Mouse (Mus musculus) neural tube, embryonic 15.5 days (tissue): ENCODE data around the gene Usf3. TPM values are rescaled to one million over a fixed set of nuclear protein-coding genes. Genes with fewer than 3 reads are reported as not detected.
A peak's percentile ranks its signal among the peaks of the same experiment; 100 is the strongest.

Experiments used
- ATAC-seq: fragments of 200-750 bp; cut with Nextera tagmentation; 2 replicates; pipeline ENCODE4 v1.8.0; 2017; ENCODE audit warnings: mild to moderate bottlenecking, moderate TSS enrichment, moderate library complexity; ENCODE audit not compliant: low FRiP score
- H3K27ac ChIP-seq: fragments of 300-500 bp; sonication (generic); replicated peaks from 2 replicates; pipeline ENCODE4 v1.5.1; 2015; ENCODE audit warnings: mild to moderate bottlenecking, inconsistent platforms
- H3K27me3 ChIP-seq: fragments of 300-500 bp; sonication (generic); replicated peaks from 2 replicates; pipeline ENCODE4 v1.6.1; 2015; ENCODE audit warnings: inconsistent platforms
- H3K36me3 ChIP-seq: fragments of 300-500 bp; sonication (generic); 2 replicates; pipeline ENCODE4 v1.6.1; 2015; ENCODE audit warnings: inconsistent platforms
- H3K4me1 ChIP-seq: fragments of 300-500 bp; sonication (generic); 2 replicates; pipeline ENCODE4 v1.6.1; 2015; ENCODE audit warnings: inconsistent platforms
- H3K4me2 ChIP-seq: fragments of 300-500 bp; sonication (generic); 2 replicates; pipeline ENCODE4 v1.6.1; 2015; ENCODE audit warnings: inconsistent platforms, mild to moderate bottlenecking, moderate library complexity
- H3K4me3 ChIP-seq: fragments of 300-500 bp; sonication (generic); replicated peaks from 2 replicates; pipeline ENCODE4 v1.5.1; 2015; ENCODE audit warnings: mild to moderate bottlenecking, inconsistent platforms
- H3K9ac ChIP-seq: fragments of 300-500 bp; sonication (generic); replicated peaks from 2 replicates; pipeline ENCODE4 v1.6.1; 2015; ENCODE audit warnings: mild to moderate bottlenecking, inconsistent platforms
- H3K9me3 ChIP-seq: fragments of 300-500 bp; sonication (generic); replicated peaks from 2 replicates; pipeline ENCODE4 v1.6.1; 2016; ENCODE audit warnings: inconsistent platforms
- WGBS: fragments of 180-500 bp; shearing (Covaris S2); methylation state at CpG from one replicate; pipeline ENCODE4 v1.1.7; 2015; ENCODE audit warnings: mixed read lengths; 5-methylcytosine and 5-hydroxymethylcytosine counted together
- polyA plus RNA-seq: library from polyadenylated mRNA; unstranded; fragments of >200 nt; fragmentation: Nextera tagmentation; extraction: Ambion mirVana; gene quantifications from 2 replicates; pipeline ENCODE4 v1.2.1, GENCODE M21; 2015

Usf3 gene
- polyA plus RNA-seq, 1 experiment from 2014 or later = 2.5 TPM

DNA sequence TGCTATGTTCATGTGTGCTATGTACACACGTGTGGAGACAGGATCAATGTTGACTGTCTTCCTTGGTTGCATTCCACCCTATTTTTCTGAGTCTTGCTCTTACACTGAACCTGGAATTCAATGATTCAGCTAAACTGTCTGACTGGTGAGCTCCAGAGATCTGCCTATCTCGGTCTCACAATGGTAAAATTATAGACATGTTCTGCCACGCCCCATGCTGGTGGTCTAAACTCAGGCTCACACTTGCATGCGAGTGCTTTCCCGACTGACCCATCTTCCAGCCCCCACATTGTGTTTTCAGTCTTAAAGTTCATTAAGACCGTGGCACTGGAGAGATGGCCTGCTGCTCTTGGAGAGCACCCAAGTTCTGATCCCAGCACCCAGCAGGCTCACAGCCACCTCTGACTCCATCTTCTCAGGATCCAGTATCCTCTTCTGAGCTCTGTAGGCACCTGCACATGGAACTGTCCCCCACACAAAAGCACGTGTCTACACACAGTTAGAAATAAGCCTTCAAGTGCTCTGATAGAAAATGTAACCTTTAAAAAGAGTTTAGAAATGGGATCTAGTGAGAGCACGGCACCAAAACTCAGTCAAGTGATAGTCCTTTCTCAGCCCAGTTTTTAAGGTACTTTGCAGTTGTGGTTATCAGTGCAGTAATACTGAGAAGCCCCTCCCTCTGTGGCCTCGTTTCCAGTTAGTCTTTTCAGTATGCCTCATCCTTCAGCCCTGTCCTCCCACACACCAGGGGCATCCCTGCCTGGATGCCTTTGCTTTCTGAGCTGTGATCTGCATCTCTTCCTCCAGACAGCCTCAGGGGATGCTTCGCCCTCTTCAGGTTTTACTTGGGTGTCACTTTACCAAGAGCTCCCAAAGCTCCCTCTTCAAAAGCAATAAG, 37.4 kb downstream of the Usf3 start:
- no peak for ATAC-seq
- no peaks in the 10 kb centered on the region for H3K4me1 ChIP-seq
- no peaks in the 10 kb centered on the region for H3K27me3 ChIP-seq
- no peak overlapping the region for H3K9ac ChIP-seq
- no peak overlapping the region for H3K27ac ChIP-seq
- H3K4me2 ChIP-seq = no peak overlapping the region
- no peak overlapping the region for H3K4me3 ChIP-seq
- no peaks in the 10 kb centered on the region for H3K9me3 ChIP-seq
- peaks cover 60% of the 10 kb centered on the region for H3K36me3 ChIP-seq
- WGBS = 85% methylated on average over 10 of the region's 10 CpGs

GRCm38 (mm10) chr16:44211054-44211414, 38.0 kb downstream of the Usf3 start:
- WGBS = 90% methylated on average over 1 of the region's 1 CpGs
- H3K4me1 ChIP-seq = no peaks in the 10 kb centered on the region
- no peak overlapping the region for H3K4me2 ChIP-seq
- H3K27ac ChIP-seq = no peak overlapping the region
- no peaks in the 10 kb centered on the region for H3K27me3 ChIP-seq
- no peaks in the 10 kb centered on the region for H3K9me3 ChIP-seq
- peaks cover 64% of the 10 kb centered on the region for H3K36me3 ChIP-seq
- ATAC-seq = no peak
- H3K9ac ChIP-seq = no peak overlapping the region
- no peak overlapping the region for H3K4me3 ChIP-seq

DNA sequence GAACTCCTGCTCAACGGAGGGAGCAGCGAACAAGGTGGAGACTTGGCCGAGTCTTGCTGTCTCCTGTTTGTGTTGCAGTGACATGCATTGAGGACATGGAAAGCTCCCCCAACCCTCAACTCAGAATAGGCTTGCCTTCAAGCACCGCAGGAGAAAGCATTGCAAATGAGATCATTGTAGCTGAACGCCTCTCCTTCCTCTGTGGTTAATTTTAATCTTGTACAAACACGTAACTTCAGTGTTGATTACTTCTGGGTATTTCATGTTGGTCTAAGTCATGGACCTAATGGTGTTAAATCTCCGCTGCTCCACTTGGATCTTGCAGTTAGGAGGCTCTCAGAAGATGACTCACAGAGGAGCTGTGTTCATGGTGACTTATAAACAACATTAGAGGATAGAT, 39.7 kb downstream of the Usf3 start:
- H3K27ac ChIP-seq = no peak overlapping the region
- no peaks in the 10 kb centered on the region for H3K9me3 ChIP-seq
- H3K4me3 ChIP-seq = no peak overlapping the region
- H3K4me1 ChIP-seq = no peaks in the 10 kb centered on the region
- H3K4me2 ChIP-seq = no peak overlapping the region
- 92% methylated on average over 7 of the region's 7 CpGs for WGBS
- H3K27me3 ChIP-seq = no peaks in the 10 kb centered on the region
- ATAC-seq = no peak
- peaks cover 78% of the 10 kb centered on the region for H3K36me3 ChIP-seq
- no peak overlapping the region for H3K9ac ChIP-seq

- Histone ChIP-seq H3K36me3 (peaks cover 83% of the 10 kb centered on the region), H3K4me3 (no peak overlapping the region)
- 95% methylated on average over 9 of the region's 9 CpGs for WGBS
Observed at GRCm38 (mm10) chr16:44215513-44215912, 42.5 kb downstream of the Usf3 start.

GRCm38 (mm10) chr16:44216417-44216816, 43.4 kb downstream of the Usf3 start:
- no peak for ATAC-seq
- Histone ChIP-seq H3K27ac (no peak overlapping the region), H3K36me3 (peaks cover 86% of the 10 kb centered on the region), H3K4me3 (no peak overlapping the region), H3K9ac (no peak overlapping the region), H3K27me3 (no peaks in the 10 kb centered on the region), H3K9me3 (no peaks in the 10 kb centered on the region), H3K4me2 (no peak overlapping the region), H3K4me1 (no peaks in the 10 kb centered on the region)
- 95% methylated on average over 7 of the region's 7 CpGs for WGBS

More at GRCm38 (mm10) chr16:44215513-44215912, 42.5 kb downstream of the Usf3 start:
- H3K9ac ChIP-seq = no peak overlapping the region
- no peaks in the 10 kb centered on the region for H3K27me3 ChIP-seq
- no peaks in the 10 kb centered on the region for H3K4me1 ChIP-seq
- ATAC-seq = no peak
- H3K9me3 ChIP-seq = no peaks in the 10 kb centered on the region
- H3K27ac ChIP-seq = no peak overlapping the region
- H3K4me2 ChIP-seq = no peak overlapping the region

DNA sequence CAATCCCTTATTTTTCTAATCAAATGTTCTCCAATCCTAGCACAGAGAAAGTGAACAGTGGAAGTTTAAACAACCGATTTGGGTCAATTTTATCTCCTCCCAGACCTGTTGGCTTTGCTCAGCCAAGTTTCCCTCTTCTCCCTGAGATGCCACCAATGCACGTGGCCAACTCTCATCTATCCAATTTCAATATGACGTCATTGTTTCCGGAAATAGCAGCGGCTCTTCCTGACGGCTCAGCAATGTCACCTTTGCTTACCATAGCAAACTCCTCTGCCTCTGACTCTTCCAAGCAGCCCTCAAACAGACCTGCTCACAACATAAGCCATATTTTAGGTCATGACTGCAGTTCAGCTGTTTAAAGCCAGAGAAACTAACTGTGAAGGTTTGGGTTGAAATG, 48.4 kb downstream of the Usf3 start:
- H3K36me3 ChIP-seq = peaks cover 55% of the 10 kb centered on the region
- WGBS = 88% methylated on average over 6 of the region's 6 CpGs

GRCm38 (mm10) chr16:44226706-44227291, 53.8 kb downstream of the Usf3 start:
- Histone ChIP-seq H3K27me3 (no peaks in the 10 kb centered on the region), H3K36me3 (peaks cover 2% of the 10 kb centered on the region; the same call in 1 of the 2 replicates), H3K4me3 (no peak overlapping the region), H3K4me2 (no peak overlapping the region), H3K9ac (no peak overlapping the region), H3K9me3 (no peaks in the 10 kb centered on the region), H3K27ac (no peak overlapping the region), H3K4me1 (no peaks in the 10 kb centered on the region)
- 92% methylated on average over 13 of the region's 13 CpGs for WGBS
- no peak for ATAC-seq

More for the DNA sequence above, 48.4 kb downstream of the Usf3 start:
- H3K27ac ChIP-seq = no peak overlapping the region
- no peaks in the 10 kb centered on the region for H3K27me3 ChIP-seq
- no peaks in the 10 kb centered on the region for H3K4me1 ChIP-seq
- no peak overlapping the region for H3K9ac ChIP-seq
- H3K9me3 ChIP-seq = no peaks in the 10 kb centered on the region
- H3K4me3 ChIP-seq = no peak overlapping the region
- H3K4me2 ChIP-seq = no peak overlapping the region
- no peak for ATAC-seq

DNA sequence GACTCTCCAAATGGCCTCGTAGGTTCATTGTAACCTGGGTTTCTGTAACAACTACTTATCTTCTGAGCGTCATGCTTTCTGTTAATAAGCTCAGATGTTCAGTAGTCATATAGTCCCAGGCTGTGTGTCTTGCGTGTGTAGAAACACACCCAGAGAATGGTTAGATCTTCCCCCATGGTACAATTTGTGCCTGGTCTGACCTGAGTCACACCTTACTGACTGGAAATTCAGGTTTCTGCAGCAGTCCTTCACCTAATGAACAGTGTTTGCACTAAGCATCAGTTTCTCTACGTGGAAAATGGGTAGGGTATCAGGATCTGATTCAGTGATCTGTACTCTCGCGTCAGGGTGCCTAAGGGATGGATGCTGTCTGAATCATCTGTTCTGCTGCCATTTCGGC, 60.0 kb downstream of the Usf3 start:
- Histone ChIP-seq H3K27me3 (no peaks in the 10 kb centered on the region), H3K9ac (no peak overlapping the region), H3K9me3 (no peaks in the 10 kb centered on the region), H3K4me3 (no peak overlapping the region), H3K4me1 (no peaks in the 10 kb centered on the region), H3K4me2 (no peak overlapping the region), H3K36me3 (no peaks in the 10 kb centered on the region), H3K27ac (no peak overlapping the region)
- WGBS = 91% methylated on average over 7 of the region's 7 CpGs
- no peak for ATAC-seq

GRCm38 (mm10) chr16:44237836-44238235, 64.8 kb downstream of the Usf3 start:
- 78% methylated on average over 3 of the region's 3 CpGs for WGBS
- Histone ChIP-seq H3K27ac (no peak overlapping the region), H3K4me3 (no peak overlapping the region), H3K27me3 (no peaks in the 10 kb centered on the region), H3K9me3 (no peaks in the 10 kb centered on the region), H3K9ac (no peak overlapping the region), H3K4me1 (no peaks in the 10 kb centered on the region), H3K4me2 (no peak overlapping the region), H3K36me3 (no peaks in the 10 kb centered on the region)
- ATAC-seq = no peak

DNA sequence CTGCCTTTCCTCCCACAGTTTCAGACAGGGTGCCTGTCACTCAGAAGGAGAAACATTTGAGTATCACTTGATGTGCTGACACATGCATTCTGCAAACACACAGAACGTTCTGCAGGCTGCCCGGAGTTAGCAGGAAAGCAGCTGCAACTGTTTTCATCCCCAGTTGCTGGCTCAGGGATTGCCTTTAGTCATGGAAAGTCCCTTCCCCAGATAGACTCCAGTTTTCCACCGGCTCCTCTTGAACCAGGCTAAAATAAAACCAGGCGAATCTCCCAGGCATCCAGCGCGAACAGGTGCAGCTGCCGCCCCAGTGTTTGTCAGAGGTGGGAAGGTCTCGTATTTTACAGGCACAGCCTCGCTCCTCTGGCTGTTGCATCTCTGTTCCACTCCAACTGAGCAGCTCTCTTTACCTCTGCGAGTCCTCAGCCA, 65.8 kb downstream of the Usf3 start:
- Histone ChIP-seq H3K4me2 (no peak overlapping the region), H3K9me3 (no peaks in the 10 kb centered on the region), H3K27me3 (no peaks in the 10 kb centered on the region), H3K9ac (no peak overlapping the region), H3K4me3 (no peak overlapping the region), H3K36me3 (no peaks in the 10 kb centered on the region), H3K4me1 (no peaks in the 10 kb centered on the region), H3K27ac (no peak overlapping the region)
- WGBS = 64% methylated on average over 10 of the region's 10 CpGs
- no peak for ATAC-seq

DNA sequence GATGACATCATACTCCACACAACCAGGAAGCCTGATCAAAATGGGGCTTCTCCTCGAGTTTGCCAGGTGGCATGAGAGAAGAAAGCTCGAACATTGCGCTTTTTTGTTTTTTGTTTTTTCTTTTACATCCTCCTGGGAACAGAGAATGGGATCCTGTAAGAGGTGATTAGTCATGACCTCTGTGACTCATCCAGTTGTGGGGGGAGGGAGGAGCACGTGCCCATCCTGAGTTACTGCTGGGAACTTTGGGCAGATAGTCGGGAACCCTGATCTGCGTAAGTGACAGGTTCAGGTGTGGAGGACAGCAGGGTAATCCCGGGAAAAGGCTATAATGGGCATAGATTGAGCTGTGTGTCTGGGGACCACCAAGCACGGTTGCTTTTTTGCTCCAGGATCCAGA, 67.4 kb downstream of the Usf3 start:
- H3K27me3 ChIP-seq = no peaks in the 10 kb centered on the region
- H3K9ac ChIP-seq = no peak overlapping the region
- H3K27ac ChIP-seq = no peak overlapping the region
- 78% methylated on average over 8 of the region's 8 CpGs for WGBS
- no peaks in the 10 kb centered on the region for H3K9me3 ChIP-seq
- ATAC-seq = no peak
- no peak overlapping the region for H3K4me3 ChIP-seq
- H3K4me2 ChIP-seq = no peak overlapping the region
- no peaks in the 10 kb centered on the region for H3K4me1 ChIP-seq
- H3K36me3 ChIP-seq = no peaks in the 10 kb centered on the region

DNA sequence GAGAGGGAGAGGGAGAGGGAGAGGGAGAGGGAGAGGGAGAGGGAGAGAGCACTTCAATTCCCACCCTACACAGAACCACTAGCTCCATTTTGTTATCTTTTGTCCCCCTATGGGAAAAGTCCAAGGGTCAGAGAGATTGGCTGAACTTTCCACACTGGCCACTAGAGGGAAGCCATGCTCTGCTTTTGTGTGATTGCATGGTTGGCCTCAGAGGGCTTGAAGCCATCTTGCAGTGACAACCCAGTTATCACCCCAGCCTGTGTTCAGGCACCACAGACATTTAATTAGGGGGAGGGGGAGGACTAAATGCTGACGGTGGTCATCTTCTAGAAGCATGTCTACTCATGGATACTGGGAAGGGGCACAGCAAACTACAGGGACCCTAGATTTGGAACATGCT, 69.6 kb downstream of the Usf3 start:
- no peaks in the 10 kb centered on the region for H3K36me3 ChIP-seq
- H3K4me2 ChIP-seq = no peak overlapping the region
- no peaks in the 10 kb centered on the region for H3K4me1 ChIP-seq
- no peaks in the 10 kb centered on the region for H3K9me3 ChIP-seq
- no peak overlapping the region for H3K9ac ChIP-seq
- 3% methylated on average over 1 of the region's 1 CpGs for WGBS
- H3K4me3 ChIP-seq = no peak overlapping the region
- no peaks in the 10 kb centered on the region for H3K27me3 ChIP-seq
- peak; percentile 55; the same call in 1 of the 2 replicates for ATAC-seq
- no peak overlapping the region for H3K27ac ChIP-seq
